In genomic region chr7:89980485-89981422, GRCm38 (mm10) we compare ENCODE assay signal across 8 mouse cellular contexts. TPM values are rescaled to one million over a fixed set of nuclear protein-coding genes. Genes with fewer than 3 reads are reported as not detected.
DNase-seq lines count a peak whose midpoint lies in the region; ATAC-seq and TF ChIP-seq lines count a peak whose summit lies in the region.

Gene Eed, minus strand, starts transcription at chr7:89980983.

- peak; percentile 98 for DNase-seq in A20 (ENCODE audit: low read depth, low spot score)
- peak; percentile 96 for DNase-seq in heart, embryonic 10.5 days (ENCODE audit: low spot score)
- DNase-seq in liver = peak; percentile 97
- DNase-seq in spleen, postnatal 4 days (ENCODE audit: low spot score in 2 of 2) = peak; percentile 96 to 99

- H3K9ac ChIP-seq in kidney, embryonic 15.5 days = peak within 1 kb of the TSS; percentile 88

- peaks cover 13% of the 10 kb centered on the region for H3K36me3 ChIP-seq in heart, embryonic 10.5 days
- peaks cover 11% of the 10 kb centered on the region for H3K36me3 ChIP-seq in kidney, embryonic 15.5 days

- no peaks in the 10 kb centered on the region for H3K9me3 ChIP-seq in heart, embryonic 10.5 days
- H3K9me3 ChIP-seq in kidney, embryonic 15.5 days (replicated peaks) = no peaks in the 10 kb centered on the region

- peak within 1 kb of the TSS; percentile 72 for H3K4me2 ChIP-seq in kidney, embryonic 15.5 days

- peak; percentile 91 for ATAC-seq in kidney, embryonic 15.5 days (replicated peaks; ENCODE audit: low FRiP score)
- ATAC-seq in monocyte, adult 5-6 weeks (replicated peaks; ENCODE audit: insufficient number of reproducible peaks, low FRiP score, low TSS enrichment, poor library complexity, severe bottlenecking) = peak; percentile 88

- peak within 1 kb of the TSS; percentile 90 for H3K27ac ChIP-seq in bone marrow macrophage, adult 2 months (ENCODE audit: insufficient read depth, low read depth, low read length)
- H3K27ac ChIP-seq in embryonic fibroblast, embryonic 13.5 days (ENCODE audit: insufficient read depth, low read length) = peak within 1 kb of the TSS; percentile 97
- H3K27ac ChIP-seq in heart, embryonic 10.5 days = peak within 1 kb of the TSS; percentile 98
- peak within 1 kb of the TSS; percentile 100 for H3K27ac ChIP-seq in kidney, embryonic 15.5 days

- H3K27me3 ChIP-seq in heart, embryonic 10.5 days (ENCODE audit: insufficient read depth, poor library complexity, severe bottlenecking) = no peaks in the 10 kb centered on the region
- no peaks in the 10 kb centered on the region for H3K27me3 ChIP-seq in kidney, embryonic 15.5 days

- peak within 1 kb of the TSS; percentile 76 for H3K4me3 ChIP-seq in bone marrow macrophage, adult 2 months (ENCODE audit: insufficient read depth, low read length)
- peak within 1 kb of the TSS; percentile 96 for H3K4me3 ChIP-seq in embryonic fibroblast, embryonic 13.5 days (ENCODE audit: insufficient read depth, low read length)
- H3K4me3 ChIP-seq in heart, embryonic 10.5 days = peak within 1 kb of the TSS; percentile 87
- H3K4me3 ChIP-seq in kidney, embryonic 15.5 days (replicated peaks) = peak within 1 kb of the TSS; percentile 90

- WGBS in heart, embryonic 10.5 days = under 1% methylated on average over 87 of the region's 87 CpGs
- WGBS in kidney, embryonic 15.5 days = under 1% methylated on average over 78 of the region's 87 CpGs

- H3K4me1 ChIP-seq in bone marrow macrophage, adult 2 months (ENCODE audit: control insufficient read depth, insufficient read depth, low read length) = peaks cover 11% of the 10 kb centered on the region
- peaks cover 2% of the 10 kb centered on the region for H3K4me1 ChIP-seq in embryonic fibroblast, embryonic 13.5 days (ENCODE audit: control insufficient read depth, insufficient read depth, low read length)
- H3K4me1 ChIP-seq in heart, embryonic 10.5 days = peaks cover 16% of the 10 kb centered on the region; the same call in 1 of the 2 replicates
- peaks cover 18% of the 10 kb centered on the region; the same call in 1 of the 2 replicates for H3K4me1 ChIP-seq in kidney, embryonic 15.5 days

- TF ChIP-seq CTCF in bone marrow macrophage, adult 2 months (IDR thresholded peaks at IDR 0.05; ENCODE audit: low read depth, low read length) = no peak
- TF ChIP-seq CTCF in embryonic fibroblast, embryonic 13.5 days (IDR thresholded peaks at IDR 0.05; ENCODE audit: borderline replicate concordance, insufficient read depth, low read length) = no peak

- TF ChIP-seq POLR2A in bone marrow macrophage, adult 2 months (IDR thresholded peaks at IDR 0.05; ENCODE audit: borderline replicate concordance, low read depth, low read length) = no peak
- TF ChIP-seq POLR2A in embryonic fibroblast, embryonic 13.5 days (IDR thresholded peaks at IDR 0.05; ENCODE audit: low read depth, low read length) = peak; percentile 84

RNA-seq across cellular contexts. Expression of gene Eed, which starts in this region (rescaled TPM):
- 71.9 and 74.8 TPM in 2 replicates for polyA plus RNA-seq in bone marrow macrophage, adult 2 months (2012; ENCODE audit: insufficient read depth, insufficient read length, missing spikeins)
- 106 and 119 TPM in 2 replicates for polyA plus RNA-seq in embryonic fibroblast, embryonic 13.5 days (2011; ENCODE audit: insufficient read length, low read depth, missing spikeins)
- polyA plus RNA-seq in heart, embryonic 10.5 days (2016; fragmentation: Nextera tagmentation; extraction: Ambion mirVana) = 59.8 and 74.4 TPM in 2 replicates
- 68.5 and 75.9 TPM in 2 replicates for polyA plus RNA-seq in kidney, embryonic 15.5 days (2015; fragmentation: Nextera tagmentation; extraction: Ambion mirVana)
- total RNA-seq in monocyte, adult 5-6 weeks (2017) = 257 to 421 TPM (median 381 TPM) in 3 replicates

Comparison
In these comparisons a context has a peak if more than half of its experiments do, and no peak if none do; other contexts are left out.
1. Peak in every context shown above with its lines: DNase-seq, ATAC-seq, H3K4me3 ChIP-seq and H3K27ac ChIP-seq.